Mouse (Mus musculus) hindbrain, embryonic 13.5 days (tissue): ENCODE data around the gene Galm. TPM values are rescaled to one million over a fixed set of nuclear protein-coding genes. Genes with fewer than 3 reads are reported as not detected.
A peak's percentile ranks its signal among the peaks of the same experiment; 100 is the strongest.
"Not testable (repeated sequence)": the region's sequence is repeated elsewhere in the genome, so short reads cannot be mapped to it uniquely, and the experiment has no call there.

ENCODE experiments used
- ATAC-seq: fragments of 200-750 bp; cut with Nextera tagmentation; 2 replicates; pipeline ENCODE4 v1.8.0; 2017; ENCODE audit warnings: moderate TSS enrichment; ENCODE audit not compliant: low FRiP score
- H3K27ac ChIP-seq: fragments of 300-500 bp; sonication (generic); 2 replicates; pipeline ENCODE4 v1.5.1; 2015; ENCODE audit warnings: inconsistent platforms, mild to moderate bottlenecking, moderate library complexity
- H3K27me3 ChIP-seq: fragments of 300-500 bp; sonication (generic); 2 replicates; pipeline ENCODE4 v1.6.1; 2015; ENCODE audit warnings: mild to moderate bottlenecking, inconsistent platforms
- H3K36me3 ChIP-seq: fragments of 300-500 bp; sonication (generic); 2 replicates; pipeline ENCODE4 v1.6.1; 2015; ENCODE audit warnings: mild to moderate bottlenecking, inconsistent platforms
- H3K4me1 ChIP-seq: fragments of 300-500 bp; sonication (generic); replicated peaks from 2 replicates; pipeline ENCODE4 v1.6.1; 2015; ENCODE audit warnings: inconsistent platforms
- H3K4me2 ChIP-seq: fragments of 300-500 bp; sonication (generic); 2 replicates; pipeline ENCODE4 v1.6.1; 2015; ENCODE audit warnings: inconsistent platforms, mild to moderate bottlenecking, moderate library complexity
- H3K4me3 ChIP-seq: fragments of 300-500 bp; sonication (generic); 2 replicates; pipeline ENCODE4 v1.5.1; 2015; ENCODE audit warnings: mild to moderate bottlenecking, inconsistent platforms
- H3K9ac ChIP-seq: fragments of 300-500 bp; sonication (generic); 2 replicates; pipeline ENCODE4 v1.6.1; 2015; ENCODE audit warnings: mild to moderate bottlenecking, inconsistent platforms
- H3K9me3 ChIP-seq: fragments of 300-500 bp; sonication (generic); 2 replicates; pipeline ENCODE4 v1.6.1; 2016; ENCODE audit warnings: inconsistent platforms
- WGBS: fragments of 180-500 bp; shearing (Covaris S2); methylation state at CpG from one replicate; pipeline ENCODE4 v1.1.7; 2015; 5-methylcytosine and 5-hydroxymethylcytosine counted together
- polyA plus RNA-seq: library from polyadenylated mRNA; unstranded; fragments of >200 nt; fragmentation: Nextera tagmentation; extraction: Ambion mirVana; gene quantifications from 2 replicates; pipeline ENCODE4 v1.2.1, GENCODE M21; 2015

Gene Galm
- polyA plus RNA-seq, 1 experiment from 2014 or later = 2.4 TPM

DNA sequence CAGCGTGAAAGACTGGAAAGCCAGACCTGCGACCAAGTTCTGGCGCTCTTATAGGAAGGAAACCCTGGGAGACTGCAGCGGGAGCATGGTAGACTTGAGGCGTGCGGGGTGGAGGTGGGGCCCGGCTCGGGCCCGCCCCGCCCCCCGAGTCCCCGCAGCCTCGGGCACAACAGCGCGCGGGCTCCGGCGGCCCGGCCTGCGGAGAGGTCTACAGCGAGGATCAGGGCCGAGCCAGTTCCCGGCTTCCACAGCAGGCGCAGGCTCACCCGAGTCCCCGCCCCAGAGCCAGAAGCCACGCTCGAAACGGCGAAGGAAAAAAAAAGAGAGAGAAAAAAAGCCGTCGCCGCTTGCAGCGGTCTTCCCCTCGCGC is 79.0 kb downstream of the Galm start:
- H3K36me3 ChIP-seq = peaks cover 31% of the 10 kb centered on the region
- H3K9ac ChIP-seq = peak overlapping the region; percentile 98
- peak overlapping the region; percentile 87 for H3K4me3 ChIP-seq
- H3K27ac ChIP-seq = peak overlapping the region; percentile 100
- H3K9me3 ChIP-seq = no peaks in the 10 kb centered on the region
- H3K4me1 ChIP-seq = peaks cover 19% of the 10 kb centered on the region
- peak overlapping the region; percentile 81 for H3K4me2 ChIP-seq
- H3K27me3 ChIP-seq = no peaks in the 10 kb centered on the region
- peak; percentile 64 for ATAC-seq
- under 1% methylated on average over 36 of the region's 36 CpGs for WGBS

- Histone ChIP-seq H3K4me3 (peak within 1 kb of the TSS; percentile 87), H3K9ac (peak within 1 kb of the TSS; percentile 98), H3K27me3 (no peaks in the 10 kb centered on the region), H3K9me3 (no peaks in the 10 kb centered on the region), H3K4me2 (peak within 1 kb of the TSS; percentile 81), H3K36me3 (peaks cover 25% of the 10 kb centered on the region), H3K27ac (peak within 1 kb of the TSS; percentile 100), H3K4me1 (peaks cover 19% of the 10 kb centered on the region)
- WGBS = under 1% methylated on average over 90 of the region's 95 CpGs
- ATAC-seq = peak; percentile 94
These were observed 79.7 kb downstream of the Galm start, which contains the start of the genes Srsf7 and Ttc39d for GRCm38 (mm10) chr17:80206671-80207581. Srsf7 (minus strand) TSS chr17:80207307. Ttc39d (plus strand) TSS chr17:80207460.

DNA sequence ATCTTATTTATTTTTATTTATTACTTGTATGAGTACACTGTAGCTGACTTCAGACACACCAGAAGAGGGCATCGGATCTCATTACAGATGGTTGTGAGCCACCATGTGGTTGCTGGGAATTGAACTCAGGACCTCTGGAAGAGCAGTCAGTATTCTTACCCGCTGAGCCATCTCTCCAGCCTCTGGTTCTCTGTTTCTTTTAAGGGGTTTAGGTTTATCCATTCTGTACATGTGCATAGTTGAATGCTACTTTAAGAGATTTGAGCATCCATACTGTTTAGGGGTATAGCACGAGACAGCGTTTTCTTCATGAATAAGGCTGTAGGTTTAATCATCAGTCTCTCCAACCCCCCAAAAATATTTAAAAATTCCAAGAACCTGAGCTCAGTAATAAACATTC is 86.7 kb downstream of the Galm start:
- not testable (repeated sequence) for H3K27me3 ChIP-seq, H3K4me2 ChIP-seq, H3K27ac ChIP-seq, H3K9ac ChIP-seq, H3K36me3 ChIP-seq, ATAC-seq, H3K4me3 ChIP-seq, H3K9me3 ChIP-seq, H3K4me1 ChIP-seq
- 90% methylated on average over 4 of the region's 4 CpGs for WGBS

DNA sequence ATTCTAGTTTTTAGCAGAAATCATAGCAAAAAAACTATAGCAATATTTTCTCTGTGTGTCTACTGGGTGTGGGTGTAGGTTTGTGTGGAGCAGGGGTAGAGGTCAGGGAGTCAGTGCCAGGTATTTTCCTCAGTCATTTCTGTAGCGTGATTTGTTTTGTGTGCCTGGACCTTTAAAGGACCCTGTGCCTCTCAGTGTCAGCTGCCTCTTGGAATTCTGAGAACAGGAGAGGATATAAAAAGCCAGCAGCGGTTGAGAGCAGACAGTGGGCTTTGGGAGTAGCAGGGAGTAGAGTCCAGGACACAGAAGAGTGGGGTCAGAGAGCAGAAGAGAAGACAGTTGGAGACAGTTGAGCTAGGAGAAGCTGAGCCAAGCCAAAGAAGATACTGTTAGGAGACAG is 92.9 kb downstream of the Galm start:
- Histone ChIP-seq H3K36me3 (no peaks in the 10 kb centered on the region), H3K9me3 (no peaks in the 10 kb centered on the region), H3K27me3 (no peaks in the 10 kb centered on the region), H3K4me1 (peaks cover 8% of the 10 kb centered on the region), H3K4me2 (no peak overlapping the region), H3K4me3 (no peak overlapping the region), H3K27ac (no peak overlapping the region), H3K9ac (no peak overlapping the region)
- WGBS = 83% methylated on average over 2 of the region's 2 CpGs
- ATAC-seq = no peak

DNA sequence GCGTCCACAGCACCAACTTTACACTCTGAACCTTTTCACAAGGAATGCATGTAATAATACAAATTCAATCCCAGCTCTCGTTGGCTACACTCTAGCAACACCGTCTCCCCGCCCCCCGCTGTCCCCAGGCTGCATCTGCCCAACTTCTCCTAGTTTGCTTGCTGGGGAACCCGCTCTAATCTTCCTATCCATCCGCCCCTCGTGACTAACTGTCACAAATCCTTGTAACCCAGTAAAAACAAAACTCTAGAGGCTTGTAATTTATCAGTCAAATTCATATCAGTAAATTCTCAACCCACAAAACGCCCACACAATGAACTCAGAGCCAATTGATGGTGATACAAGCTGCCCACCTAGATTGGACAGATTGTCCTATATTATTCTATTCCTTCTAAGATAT is 93.9 kb downstream of the Galm start:
- H3K36me3 ChIP-seq = no peaks in the 10 kb centered on the region
- WGBS = 70% methylated on average over 9 of the region's 9 CpGs
- no peaks in the 10 kb centered on the region for H3K9me3 ChIP-seq
- H3K27ac ChIP-seq = no peak overlapping the region
- H3K4me2 ChIP-seq = no peak overlapping the region
- no peaks in the 10 kb centered on the region for H3K27me3 ChIP-seq
- H3K4me1 ChIP-seq = peaks cover 9% of the 10 kb centered on the region
- H3K9ac ChIP-seq = no peak overlapping the region
- H3K4me3 ChIP-seq = no peak overlapping the region
- ATAC-seq = no peak

- no peaks in the 10 kb centered on the region for H3K9me3 ChIP-seq
- H3K27ac ChIP-seq = no peak overlapping the region
- ATAC-seq = no peak
- H3K4me2 ChIP-seq = no peak overlapping the region
- 67% methylated on average over 3 of the region's 3 CpGs for WGBS
- H3K9ac ChIP-seq = no peak overlapping the region
- no peak overlapping the region for H3K4me3 ChIP-seq
- H3K4me1 ChIP-seq = peaks cover 9% of the 10 kb centered on the region
- H3K36me3 ChIP-seq = no peaks in the 10 kb centered on the region
- no peaks in the 10 kb centered on the region for H3K27me3 ChIP-seq
These were observed 94.8 kb downstream of the Galm start for GRCm38 (mm10) chr17:80221890-80222628.

GRCm38 (mm10) chr17:80223829-80224228 is 96.6 kb downstream of the Galm start:
- H3K27ac ChIP-seq = peak overlapping the region; percentile 79
- H3K4me3 ChIP-seq = peak overlapping the region; percentile 60
- 11% methylated on average over 9 of the region's 9 CpGs for WGBS
- H3K27me3 ChIP-seq = no peaks in the 10 kb centered on the region
- H3K9me3 ChIP-seq = no peaks in the 10 kb centered on the region
- H3K9ac ChIP-seq = peak overlapping the region; percentile 77
- no peaks in the 10 kb centered on the region for H3K36me3 ChIP-seq
- peak; percentile 65 for ATAC-seq
- peaks cover 9% of the 10 kb centered on the region for H3K4me1 ChIP-seq
- H3K4me2 ChIP-seq = peak overlapping the region; percentile 78

DNA sequence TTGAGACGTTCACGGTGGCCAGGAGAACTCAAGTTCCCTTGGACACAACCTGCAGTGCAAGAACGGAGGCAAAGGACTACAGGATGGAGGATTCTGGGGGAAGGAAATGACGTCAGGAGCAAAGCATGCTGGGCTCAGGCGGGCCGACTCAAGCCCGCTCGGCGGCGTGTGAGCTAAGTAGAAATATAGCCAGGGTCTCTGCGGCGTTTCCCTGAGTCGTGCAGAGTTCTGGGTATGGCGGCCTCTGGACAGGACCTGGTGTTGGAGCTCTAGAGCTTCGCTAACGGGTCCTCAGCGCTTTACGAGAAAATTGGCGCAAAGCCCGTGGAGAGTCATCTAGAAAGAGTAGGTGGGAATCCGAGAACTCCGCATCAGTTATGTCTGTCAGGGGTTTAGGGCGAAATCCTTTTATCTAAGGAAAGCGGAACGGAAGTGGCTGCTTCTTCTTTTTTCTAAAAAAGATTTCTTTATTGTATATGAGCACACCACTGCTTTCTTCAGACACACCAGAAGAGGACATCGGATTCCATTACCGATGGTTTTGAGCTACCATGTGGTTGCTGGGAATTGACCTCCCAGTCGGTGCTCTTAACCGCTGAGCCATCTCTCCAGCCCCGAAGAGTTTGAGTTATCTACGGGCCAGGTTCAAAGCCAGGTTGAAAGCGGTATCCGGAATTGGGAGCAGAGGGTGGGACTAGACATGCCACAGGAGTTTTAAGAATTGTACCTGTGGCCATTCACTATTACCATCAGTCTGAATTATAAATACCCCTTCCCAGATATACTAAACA is 97.2 kb downstream of the Galm start, which contains the start of gene Gemin6:
TSS of gene Gemin6 (plus strand) at position 116 of the 791 bp plus-strand sequence.
- ATAC-seq = peak; percentile 97
- no peaks in the 10 kb centered on the region for H3K9me3 ChIP-seq
- WGBS = under 1% methylated on average over 33 of the region's 33 CpGs

DNA sequence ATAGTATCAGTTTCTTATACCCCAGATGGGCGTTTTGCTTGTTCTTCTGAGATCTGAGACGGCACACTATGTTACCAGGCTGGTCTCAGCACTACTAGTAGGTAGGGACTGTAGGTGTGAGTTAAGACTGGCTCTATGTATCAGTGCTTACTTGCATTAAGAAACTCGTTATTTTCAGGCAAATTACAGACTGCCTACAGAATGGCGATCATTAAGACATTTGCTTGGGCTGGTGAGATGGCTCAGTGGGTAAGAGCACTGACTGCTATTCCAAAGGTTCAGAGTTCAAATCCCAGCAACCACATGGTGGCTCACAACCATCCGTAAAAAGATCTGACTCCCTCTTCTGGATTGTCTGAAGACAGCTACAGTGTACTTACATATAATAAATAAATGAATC is 97.9 kb downstream of the Galm start:
- peak overlapping the region; percentile 60 for H3K4me3 ChIP-seq
- H3K4me1 ChIP-seq, H3K36me3 ChIP-seq, H3K9me3 ChIP-seq, H3K27me3 ChIP-seq, ATAC-seq: not testable (repeated sequence)
- H3K9ac ChIP-seq = peak overlapping the region; percentile 77
- H3K27ac ChIP-seq = peak overlapping the region; percentile 80; the same call in 1 of the 2 replicates
- 53% methylated on average over 5 of the region's 5 CpGs for WGBS
- peak overlapping the region; percentile 78 for H3K4me2 ChIP-seq

More for the DNA sequence above, 97.2 kb downstream of the Galm start, which contains the start of gene Gemin6:
- Histone ChIP-seq H3K4me1 (peaks cover 9% of the 10 kb centered on the region), H3K27ac (peak within 1 kb of the TSS; percentile 80), H3K9ac (peak within 1 kb of the TSS; percentile 77), H3K4me2 (peak within 1 kb of the TSS; percentile 78), H3K4me3 (peak within 1 kb of the TSS; percentile 60), H3K36me3 (no peaks in the 10 kb centered on the region), H3K27me3 (no peaks in the 10 kb centered on the region)

GRCm38 (mm10) chr17:80229396-80229795 is 102.1 kb downstream of the Galm start:
- no peak overlapping the region for H3K9ac ChIP-seq
- H3K27ac ChIP-seq = no peak overlapping the region
- ATAC-seq = no peak
- H3K36me3 ChIP-seq = no peaks in the 10 kb centered on the region
- 87% methylated on average over 2 of the region's 2 CpGs for WGBS
- H3K27me3 ChIP-seq = no peaks in the 10 kb centered on the region
- H3K4me1 ChIP-seq = peaks cover 6% of the 10 kb centered on the region
- H3K4me3 ChIP-seq = no peak overlapping the region
- H3K9me3 ChIP-seq = no peaks in the 10 kb centered on the region
- no peak overlapping the region for H3K4me2 ChIP-seq

GRCm38 (mm10) chr17:80233844-80234243 is 106.6 kb downstream of the Galm start:
- Histone ChIP-seq H3K36me3 (peaks cover 28% of the 10 kb centered on the region), H3K27ac (no peak overlapping the region), H3K9me3 (no peaks in the 10 kb centered on the region), H3K4me3 (no peak overlapping the region), H3K27me3 (no peaks in the 10 kb centered on the region), H3K9ac (no peak overlapping the region), H3K4me2 (no peak overlapping the region), H3K4me1 (no peaks in the 10 kb centered on the region)
- WGBS = 93% methylated on average over 5 of the region's 5 CpGs
- no peak for ATAC-seq

- no peak overlapping the region for H3K4me2 ChIP-seq
- H3K9ac ChIP-seq = no peak overlapping the region
- no peak overlapping the region for H3K27ac ChIP-seq
- H3K36me3 ChIP-seq = peaks cover 33% of the 10 kb centered on the region
- H3K27me3 ChIP-seq = no peaks in the 10 kb centered on the region
- no peaks in the 10 kb centered on the region for H3K9me3 ChIP-seq
- H3K4me1 ChIP-seq = no peaks in the 10 kb centered on the region
- WGBS = 91% methylated on average over 7 of the region's 7 CpGs
- no peak for ATAC-seq
- H3K4me3 ChIP-seq = no peak overlapping the region
These were observed 107.1 kb downstream of the Galm start for GRCm38 (mm10) chr17:80234376-80234775.
